Comparison of ENCODE assay signal across 1 mouse cellular context in genomic region chr17:35191723-35192122, GRCm38 (mm10).
TF ChIP-seq lines count a peak whose summit lies in the region.

No protein-coding gene starts in this region.

TF ChIP-seq in CH12.LX, 34 proteins besides CTCF, POLR2A, EP300 and RAD21:
- TF ChIP-seq BHLHE40 (IDR thresholded peaks at IDR 0.05; ENCODE audit: low read depth, low read length), result no peak
- TF ChIP-seq PAX5 (IDR thresholded peaks at IDR 0.05; ENCODE audit: low read length), result no peak
- TF ChIP-seq MEF2A (IDR thresholded peaks at IDR 0.05; ENCODE audit: borderline replicate concordance, low read depth, low read length), result no peak
- no peak for TF ChIP-seq USF2 (conservative IDR thresholded peaks at IDR 0.05; ENCODE audit: low read depth, low read length)
- no peak for TF ChIP-seq ZMIZ1 (IDR thresholded peaks at IDR 0.05; ENCODE audit: low read depth, low read length)
- TF ChIP-seq RCOR1 (conservative IDR thresholded peaks at IDR 0.05; ENCODE audit: low read depth, low read length), result no peak
- no peak for TF ChIP-seq HCFC1 (IDR thresholded peaks at IDR 0.05; ENCODE audit: low read depth, low read length)
- no peak for TF ChIP-seq MAX (IDR thresholded peaks at IDR 0.05; ENCODE audit: low read length)
- TF ChIP-seq MYC (IDR thresholded peaks at IDR 0.05; ENCODE audit: low read depth, low read length), result no peak
- TF ChIP-seq NELFE (IDR thresholded peaks at IDR 0.05; ENCODE audit: low read depth, low read length), result no peak
- no peak for TF ChIP-seq MAFK (IDR thresholded peaks at IDR 0.05; ENCODE audit: insufficient replicate concordance, low read length)
- no peak for TF ChIP-seq JUN (IDR thresholded peaks at IDR 0.05; ENCODE audit: insufficient read depth, low read depth, low read length)
- TF ChIP-seq USF1 (IDR thresholded peaks at IDR 0.05; ENCODE audit: low read depth, low read length), result no peak
- TF ChIP-seq TBP (conservative IDR thresholded peaks at IDR 0.05; ENCODE audit: low read depth, low read length), result no peak
- TF ChIP-seq ETS1 (conservative IDR thresholded peaks at IDR 0.05; ENCODE audit: low read depth, low read length), result no peak
